Comparison of ENCODE assay signal across 8 mouse cellular contexts in the genomic region with DNA sequence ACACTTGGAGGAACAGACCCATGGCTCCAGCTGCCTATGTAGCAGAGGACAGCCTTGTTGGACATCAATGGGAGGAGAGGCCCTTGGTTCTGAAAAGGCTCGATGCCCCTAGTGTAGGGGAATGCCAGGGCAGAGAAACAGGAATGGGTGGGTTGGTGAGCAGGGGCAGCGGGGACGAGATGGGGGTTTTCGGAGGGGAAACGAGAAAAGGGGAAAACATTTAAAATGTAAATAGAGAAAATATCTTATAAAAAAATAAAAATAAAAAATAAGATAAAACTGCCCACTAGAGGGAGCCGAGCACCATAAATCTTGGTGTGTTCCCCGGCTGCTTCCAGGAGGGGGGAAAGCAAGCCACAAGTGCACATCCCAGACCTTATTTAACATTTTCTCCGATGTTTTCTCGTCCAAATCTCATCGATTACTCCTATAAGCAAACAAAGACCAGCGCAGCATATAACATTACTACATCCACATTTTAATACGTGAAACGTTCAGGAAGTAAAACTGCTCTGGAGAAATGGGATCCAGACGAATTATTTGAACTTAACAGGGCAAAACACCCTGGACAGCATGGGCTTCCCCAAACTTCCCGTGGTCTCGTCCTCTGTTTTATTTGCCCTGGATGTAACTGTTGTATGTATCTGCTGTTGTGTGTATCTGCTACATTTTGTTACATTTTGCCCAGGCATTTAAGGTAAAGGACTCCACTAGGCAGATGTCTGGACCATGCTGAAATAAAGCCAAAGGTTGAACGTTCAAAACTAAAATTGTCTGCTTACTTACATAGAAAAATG.
A peak's percentile ranks its signal among the peaks of the same experiment; 100 is the strongest.
DNase-seq lines count a peak whose midpoint lies in the region; ATAC-seq and TF ChIP-seq lines count a peak whose summit lies in the region.

No protein-coding gene starts in this region.

- no peaks in the 10 kb centered on the region for H3K36me3 ChIP-seq in kidney, embryonic 14.5 days (ENCODE audit: control insufficient read depth, insufficient read depth, low read length)
- H3K36me3 ChIP-seq in liver, embryonic 12.5 days: no peaks in the 10 kb centered on the region

- no peaks in the 10 kb centered on the region for H3K9me3 ChIP-seq in kidney, embryonic 14.5 days (ENCODE audit: control insufficient read depth, low read length)
- H3K9me3 ChIP-seq in liver, embryonic 12.5 days (replicated peaks): no peaks in the 10 kb centered on the region

- no peaks in the 10 kb centered on the region for H3K4me1 ChIP-seq in cortical plate, adult 2 months (ENCODE audit: control insufficient read depth, insufficient read depth, low read length)
- H3K4me1 ChIP-seq in kidney, embryonic 14.5 days (ENCODE audit: control insufficient read depth, insufficient read depth, low read length): peaks cover 17% of the 10 kb centered on the region; the same call in 1 of the 2 replicates
- H3K4me1 ChIP-seq in liver, embryonic 12.5 days: no peaks in the 10 kb centered on the region

- no peak overlapping the region for H3K4me3 ChIP-seq in cortical plate, adult 2 months (ENCODE audit: insufficient read depth, low read length)
- 0 out of 2 replicates have a peak overlapping the region, but pooled peaks have one; percentile 12 for H3K4me3 ChIP-seq in kidney, embryonic 14.5 days (ENCODE audit: low read length)
- H3K4me3 ChIP-seq in liver, embryonic 12.5 days: no peak overlapping the region

- no peaks in the 10 kb centered on the region for H3K27me3 ChIP-seq in kidney, embryonic 14.5 days (ENCODE audit: control insufficient read depth, insufficient read depth, low read length)
- H3K27me3 ChIP-seq in liver, embryonic 12.5 days (replicated peaks): no peaks in the 10 kb centered on the region

- peak; percentile 42 for TF ChIP-seq CTCF in cortical plate, adult 2 months (IDR thresholded peaks at IDR 0.05; ENCODE audit: extremely low read depth, insufficient read depth, low read length)

- no peak overlapping the region; the same call in 1 of the 2 replicates for H3K9ac ChIP-seq in kidney, embryonic 14.5 days (ENCODE audit: low read depth, low read length)
- no peak overlapping the region for H3K9ac ChIP-seq in liver, embryonic 12.5 days

- peak; percentile 60; the same call in 1 of the 2 replicates for ATAC-seq in kidney, embryonic 14.5 days (ENCODE audit: low FRiP score, low TSS enrichment)
- ATAC-seq in liver, embryonic 12.5 days: no peak

- no peak for TF ChIP-seq POLR2A in cortical plate, adult 2 months (IDR thresholded peaks at IDR 0.05; ENCODE audit: extremely low read depth, insufficient read depth, low read length)

- H3K27ac ChIP-seq in cortical plate, adult 2 months (ENCODE audit: insufficient read depth, low read length): no peak overlapping the region
- H3K27ac ChIP-seq in kidney, embryonic 14.5 days (ENCODE audit: low read depth, low read length): no peak overlapping the region
- H3K27ac ChIP-seq in liver, embryonic 12.5 days: no peak overlapping the region

- peak overlapping the region; percentile 35 for H3K4me2 ChIP-seq in kidney, embryonic 14.5 days (replicated peaks; ENCODE audit: low read depth, low read length)
- H3K4me2 ChIP-seq in liver, embryonic 12.5 days: peak overlapping the region; percentile 35

- 18% methylated on average over 17 of the region's 17 CpGs for WGBS in kidney, embryonic 14.5 days
- WGBS in liver, embryonic 12.5 days (ENCODE audit: insufficient replicate concordance): 20% methylated on average over 17 of the region's 17 CpGs

- DNase-seq in ovary, postnatal 36 days (ENCODE audit: low spot score): peak; percentile 6
- no peak for DNase-seq in ovary, adult 18-20 months (ENCODE audit: low spot score)
- peak; percentile 67 for DNase-seq in heart, adult 8-10 months (ENCODE audit: low spot score)
- DNase-seq in neural tube, embryonic 10.5 days (ENCODE audit: extremely low spot score, low spot score): peak; percentile 32
- peak; percentile 27 for DNase-seq in thymus, postnatal 4 days
